ENCODE assay signal across 10 mouse cellular contexts in the genomic region with DNA sequence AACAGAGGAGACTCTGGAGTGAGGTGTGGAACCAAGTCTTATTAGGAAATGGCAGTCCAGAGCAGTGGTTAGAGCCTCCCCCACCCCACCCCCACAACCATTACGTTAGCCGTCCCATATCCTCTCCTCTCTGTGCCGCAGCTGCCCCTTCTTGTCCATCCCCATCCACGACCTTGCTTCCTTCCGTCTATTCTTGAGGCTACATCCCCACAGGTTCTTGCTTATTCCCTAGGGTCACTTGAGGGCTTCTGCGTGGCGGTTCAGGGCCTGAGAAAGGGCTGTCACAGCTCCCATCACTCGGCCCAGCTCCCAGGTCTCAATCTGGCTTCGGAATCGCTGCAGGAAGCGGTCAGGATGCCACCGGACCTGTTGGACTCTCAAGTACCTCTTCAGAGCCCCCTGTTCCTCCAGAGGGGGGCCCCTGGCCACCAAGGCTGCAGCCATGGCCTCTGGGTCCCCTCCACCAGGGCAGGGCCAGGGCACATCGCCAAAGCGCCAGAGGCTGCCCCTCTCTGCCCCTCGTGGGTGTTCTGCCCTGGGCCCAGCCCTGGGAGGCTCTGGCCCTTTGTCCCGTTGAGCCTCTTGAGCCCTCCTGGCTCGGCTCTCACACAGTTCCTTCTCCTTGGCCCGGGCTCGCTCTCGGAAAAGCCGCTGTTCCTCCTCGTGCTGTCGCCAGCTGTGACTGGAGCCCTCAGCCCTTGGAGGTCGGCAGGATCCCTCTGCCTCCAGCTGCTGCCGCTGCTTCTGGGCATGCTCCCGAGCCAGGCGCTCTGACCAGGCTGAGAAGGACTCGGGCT. TPM values are rescaled to one million over a fixed set of nuclear protein-coding genes. Genes with fewer than 3 reads are reported as not detected.
DNase-seq lines count a peak whose midpoint lies in the region; ATAC-seq and TF ChIP-seq lines count a peak whose summit lies in the region.
"Had no signal": no experiment of that assay in that cellular context is flagged by ENCODE, and none has a peak within 500 bp of the region (broad histone marks: within the 10 kb centered on the region; RNA-seq: fewer than 3 reads in every experiment).

A gene (plus strand): TSS at position 679 of the 797 bp plus-strand sequence.

- no peak for TF ChIP-seq CTCF in MEL (IDR thresholded peaks at IDR 0.05 in 2 of 3, conservative IDR thresholded peaks at IDR 0.05 in 1 of 3; ENCODE audit: control insufficient read depth in 1 of 3, insufficient read depth in 1 of 3, low read depth in 2 of 3, low read length in 3 of 3, poor library complexity in 1 of 3, severe bottlenecking in 1 of 3)

- no peak within 1 kb of the TSS for H3K4me3 ChIP-seq in MEL (ENCODE audit: control insufficient read depth in 1 of 2, insufficient read depth in 1 of 2, low read depth in 2 of 2, low read length in 2 of 2)
- H3K4me3 ChIP-seq in liver, embryonic 15.5 days (replicated peaks): no peak within 1 kb of the TSS
- H3K4me3 ChIP-seq in forebrain, embryonic 15.5 days: no peak within 1 kb of the TSS

- no peak for TF ChIP-seq POLR2A in MEL (IDR thresholded peaks at IDR 0.05; ENCODE audit: control insufficient read depth in 1 of 2, insufficient read depth in 1 of 2, low read depth in 1 of 2, low read length in 2 of 2, poor library complexity in 1 of 2)

- peaks cover 6 to 30% of the 10 kb centered on the region in 2 experiments for H3K4me1 ChIP-seq in MEL (ENCODE audit: control insufficient read depth in 1 of 2, insufficient read depth in 2 of 2, low read length in 2 of 2)
- H3K4me1 ChIP-seq in liver, embryonic 15.5 days (replicated peaks): peaks cover 43% of the 10 kb centered on the region
- H3K4me1 ChIP-seq in forebrain, embryonic 15.5 days: no peaks in the 10 kb centered on the region

- H3K9me3 ChIP-seq in MEL (replicated peaks; ENCODE audit: insufficient read depth, low read length): no peaks in the 10 kb centered on the region
- H3K9me3 ChIP-seq in liver, embryonic 15.5 days (replicated peaks): no peaks in the 10 kb centered on the region
- H3K9me3 ChIP-seq in forebrain, embryonic 15.5 days: no peaks in the 10 kb centered on the region

- no peaks in the 10 kb centered on the region for H3K27me3 ChIP-seq in MEL (ENCODE audit: control insufficient read depth in 1 of 2, insufficient read depth in 2 of 2, low read length in 2 of 2)
- H3K27me3 ChIP-seq in liver, embryonic 15.5 days: 0 out of 2 replicates have a peak, but pooled peaks cover 2% of the 10 kb centered on the region
- no peaks in the 10 kb centered on the region for H3K27me3 ChIP-seq in forebrain, embryonic 15.5 days

- H3K79me2 ChIP-seq in MEL (ENCODE audit: control insufficient read depth, insufficient read depth, low read length, poor library complexity): no peaks in the 10 kb centered on the region; the same call in 1 of the 2 replicates

- no peak for ATAC-seq in liver, embryonic 15.5 days (ENCODE audit: insufficient read depth)
- no peak for ATAC-seq in forebrain, embryonic 15.5 days (replicated peaks)

- no peak for TF ChIP-seq RAD21 in MEL (IDR thresholded peaks at IDR 0.05; ENCODE audit: low read depth, low read length)

- H3K36me3 ChIP-seq in MEL (ENCODE audit: control insufficient read depth in 1 of 2, insufficient read depth in 2 of 2, low read length in 2 of 2): peaks cover 0 to 27% of the 10 kb centered on the region in 2 experiments
- peaks cover 19% of the 10 kb centered on the region for H3K36me3 ChIP-seq in liver, embryonic 15.5 days (replicated peaks)
- peaks cover 21% of the 10 kb centered on the region for H3K36me3 ChIP-seq in forebrain, embryonic 15.5 days

- WGBS in liver, embryonic 15.5 days (ENCODE audit: insufficient replicate concordance): 56% methylated on average over 28 of the region's 28 CpGs
- WGBS in forebrain, embryonic 15.5 days: 88% methylated on average over 28 of the region's 28 CpGs

- peak within 1 kb of the TSS; percentile 17; the same call in 1 of the 2 replicates for H3K9ac ChIP-seq in MEL (ENCODE audit: control insufficient read depth, low read depth, low read length, poor library complexity, severe bottlenecking)
- H3K9ac ChIP-seq in liver, embryonic 15.5 days: no peak within 1 kb of the TSS
- H3K9ac ChIP-seq in forebrain, embryonic 15.5 days (replicated peaks): no peak within 1 kb of the TSS

- H3K27ac ChIP-seq in MEL (ENCODE audit: control insufficient read depth, low read depth, low read length): peak within 1 kb of the TSS; percentile 94
- H3K27ac ChIP-seq in liver, embryonic 15.5 days (replicated peaks): peak within 1 kb of the TSS; percentile 61
- no peak within 1 kb of the TSS for H3K27ac ChIP-seq in forebrain, embryonic 15.5 days (replicated peaks)

- intact Hi-C loops in heart, postnatal 10 days (cut with DNase I): no loop called here

- H3K4me2 ChIP-seq in liver, embryonic 15.5 days: 0 out of 2 replicates have a peak within 1 kb of the TSS, but pooled peaks have one; percentile 10
- H3K4me2 ChIP-seq in forebrain, embryonic 15.5 days (replicated peaks): no peak within 1 kb of the TSS

- no peak for TF ChIP-seq EP300 in MEL (IDR thresholded peaks at IDR 0.05; ENCODE audit: low read depth in 1 of 2, low read length in 2 of 2)

- DNase-seq in gastrocnemius, postnatal 10 days: peak; percentile 53
- no peak for DNase-seq in gastrocnemius, adult 8-10 months (ENCODE audit: low spot score in 2 of 2)
- no peak for DNase-seq in MEL (ENCODE audit: low read depth, low spot score)
- peak; percentile 75 to 77 for DNase-seq in heart, postnatal 10 days
- DNase-seq in layer of hippocampus, adult 9-10 months (ENCODE audit: low spot score): no peak
- DNase-seq in MN1 (ENCODE audit: low spot score): no peak
- DNase-seq: right cerebral cortex, postnatal 25 days had no signal

TF ChIP-seq in MEL, 35 proteins besides CTCF, POLR2A, EP300 and RAD21:
- TF ChIP-seq POLR2AphosphoS5 (IDR thresholded peaks at IDR 0.05; ENCODE audit: borderline replicate concordance, low read depth, low read length) (no peak), USF2 (IDR thresholded peaks at IDR 0.05; ENCODE audit: borderline replicate concordance in 1 of 2, insufficient read depth in 1 of 2, low read depth in 1 of 2, low read length in 2 of 2) (no peak), USF1 (IDR thresholded peaks at IDR 0.05; ENCODE audit: low read depth, low read length) (no peak), GATA1 (IDR thresholded peaks at IDR 0.05; ENCODE audit: low read depth, low read length) (no peak), JUND (IDR thresholded peaks at IDR 0.05; ENCODE audit: low read depth, low read length) (no peak), NRF1 (IDR thresholded peaks at IDR 0.05; ENCODE audit: insufficient read depth, low read depth, low read length, poor library complexity, severe bottlenecking) (no peak), NELFE (IDR thresholded peaks at IDR 0.05; ENCODE audit: low read depth, low read length) (no peak), MAX (IDR thresholded peaks at IDR 0.05; ENCODE audit: low read length) (no peak), ZC3H11A (IDR thresholded peaks at IDR 0.05; ENCODE audit: low read depth, low read length) (no peak)

RNA-seq across cellular contexts. Expression of the gene that starts here (rescaled TPM):
- not detected for total RNA-seq in gastrocnemius, postnatal 10 days (2021)
- total RNA-seq in gastrocnemius, adult 8-10 months (2022): not detected
- total RNA-seq in MEL (2012; rRNA removed): not detected in 2 replicates
- polyA plus RNA-seq in MEL (2012; ENCODE audit: insufficient read depth in 1 of 2, insufficient read length in 2 of 2, low read depth in 1 of 2, low replicate concordance in 2 of 2, missing spikeins in 1 of 2): under 1 TPM in 1 of 2 experiments, not detected in 1; 0.58 TPM
- total RNA-seq in heart, postnatal 10 days (2021): under 1 TPM in 1 of 2 experiments, not detected in 1; 0.84 TPM
- polyA plus RNA-seq in liver, embryonic 15.5 days (2015; fragmentation: Nextera tagmentation; extraction: Ambion mirVana): 0.24 TPM in 1 of 2 replicates, not detected in the other
- polyA plus RNA-seq in forebrain, embryonic 15.5 days (2015; fragmentation: Nextera tagmentation; extraction: Ambion mirVana): 0.61 and 1.1 TPM in 2 replicates
- total RNA-seq: left cerebral cortex, adult 8-10 months had no signal

Comparison
In these comparisons a context has a peak if more than half of its experiments do, and no peak if none do; other contexts are left out.
1. Peak in DNase-seq in gastrocnemius, postnatal 10 days; RNA of the gene not detected or under 1 TPM.
2. Peak in DNase-seq in heart, postnatal 10 days; RNA of the gene not detected or under 1 TPM.